In the genomic region with DNA sequence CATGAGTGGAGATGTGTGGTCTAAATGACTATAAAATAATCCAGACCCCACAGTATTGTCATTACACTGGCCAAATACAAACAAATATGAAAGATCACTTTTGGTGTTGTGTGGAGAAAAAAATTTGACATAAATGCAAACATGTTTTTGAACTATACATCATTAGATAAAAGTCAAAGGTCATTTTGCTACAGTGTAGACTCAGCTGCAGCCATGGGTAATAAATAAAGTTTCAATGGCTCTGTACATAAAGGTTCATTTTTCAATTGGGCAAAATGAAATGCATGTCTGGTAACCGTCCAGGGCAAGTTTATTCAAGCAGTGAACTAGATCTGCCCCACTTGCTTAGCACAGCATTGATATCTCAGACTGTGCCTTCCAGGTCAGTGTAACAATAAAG, we compare ENCODE assay signal across 23 mouse cellular contexts.
DNase-seq lines count a peak whose midpoint lies in the region; ATAC-seq and TF ChIP-seq lines count a peak whose summit lies in the region.
"Had no signal": no experiment of that assay in that cellular context is flagged by ENCODE, and none has a peak within 500 bp of the region (broad histone marks: within the 10 kb centered on the region; RNA-seq: fewer than 3 reads in every experiment).

No protein-coding gene starts in this region.

- no peak overlapping the region for H3K9ac ChIP-seq in lung, embryonic 14.5 days
- H3K9ac ChIP-seq in lung, embryonic 16.5 days (ENCODE audit: low read length) = no peak overlapping the region
- H3K9ac ChIP-seq: embryonic facial prominence, embryonic 13.5 days; embryonic facial prominence, embryonic 15.5 days; forebrain, embryonic 12.5 days had no signal

- H3K36me3 ChIP-seq in lung, embryonic 14.5 days (ENCODE audit: insufficient read depth) = no peaks in the 10 kb centered on the region
- H3K36me3 ChIP-seq in lung, embryonic 16.5 days (ENCODE audit: control insufficient read depth, insufficient read depth, low read length) = no peaks in the 10 kb centered on the region
- H3K36me3 ChIP-seq: embryonic facial prominence, embryonic 13.5 days; embryonic facial prominence, embryonic 15.5 days; forebrain, embryonic 10.5 days; forebrain, embryonic 12.5 days had no signal

- no peaks in the 10 kb centered on the region for H3K27me3 ChIP-seq in lung, embryonic 14.5 days (ENCODE audit: insufficient read depth, low read length)
- H3K27me3 ChIP-seq in lung, embryonic 16.5 days (ENCODE audit: control insufficient read depth, insufficient read depth, low read depth, low read length) = no peaks in the 10 kb centered on the region
- H3K27me3 ChIP-seq: embryonic facial prominence, embryonic 13.5 days; embryonic facial prominence, embryonic 15.5 days; forebrain, embryonic 12.5 days had no signal

- ATAC-seq in lung, embryonic 14.5 days (ENCODE audit: insufficient read depth) = peak; percentile 74
- peak; percentile 68 for ATAC-seq in lung, embryonic 16.5 days (ENCODE audit: low read depth)
- ATAC-seq: forebrain, embryonic 14.5 days; forebrain, embryonic 16.5 days had no signal

- peak; percentile 48 for DNase-seq in lung, embryonic 14.5 days
- no peak for DNase-seq in lung, postnatal 10 days
- DNase-seq in lung, postnatal 4 days = no peak
- DNase-seq in adrenal gland, adult (ENCODE audit: inconsistent age in 2 of 2, low spot score in 1 of 2) = no peak
- DNase-seq: adrenal gland, adult 8-10 months; adrenal gland, postnatal 14 days; adrenal gland, postnatal 36 days; cerebellum, adult 11 months; cerebellum, adult 18-20 months; cerebellum, adult 8-10 months; cerebellum, adult 9-11 months; cerebellum, postnatal 14 days; cerebellum, postnatal 36 days; embryo, embryonic 11 days had no signal

- 19% methylated on average over 1 of the region's 1 CpGs for WGBS in lung, embryonic 14.5 days
- 37% methylated on average over 1 of the region's 1 CpGs for WGBS in lung, embryonic 16.5 days

- H3K4me2 ChIP-seq in lung, embryonic 14.5 days = no peak overlapping the region
- H3K4me2 ChIP-seq in lung, embryonic 16.5 days (ENCODE audit: low read depth, low read length) = no peak overlapping the region
- H3K4me2 ChIP-seq: embryonic facial prominence, embryonic 13.5 days; embryonic facial prominence, embryonic 15.5 days; forebrain, embryonic 12.5 days had no signal

- H3K4me3 ChIP-seq in lung, embryonic 14.5 days (ENCODE audit: low read depth, low read length) = no peak overlapping the region
- H3K4me3 ChIP-seq in lung, embryonic 16.5 days (ENCODE audit: low read length) = no peak overlapping the region
- H3K4me3 ChIP-seq in brown adipose tissue, adult 24 weeks (ENCODE audit: insufficient read depth, low read depth, low read length) = no peak overlapping the region
- H3K4me3 ChIP-seq: embryonic facial prominence, embryonic 13.5 days; embryonic facial prominence, embryonic 15.5 days; erythroblast, embryonic 14.5 days; forebrain, embryonic 10.5 days; forebrain, embryonic 12.5 days had no signal

- no peaks in the 10 kb centered on the region for H3K4me1 ChIP-seq in lung, embryonic 14.5 days (ENCODE audit: insufficient read depth)
- no peaks in the 10 kb centered on the region for H3K4me1 ChIP-seq in lung, embryonic 16.5 days (replicated peaks; ENCODE audit: control insufficient read depth, insufficient read depth, low read length)
- peaks cover 12% of the 10 kb centered on the region for H3K4me1 ChIP-seq in brown adipose tissue, adult 24 weeks (ENCODE audit: control insufficient read depth, insufficient read depth, insufficient read length, low read length)
- H3K4me1 ChIP-seq: forebrain, embryonic 10.5 days; forebrain, embryonic 12.5 days had no signal

- no peak for TF ChIP-seq CTCF in lung, embryonic 14.5 days (IDR thresholded peaks at IDR 0.05; ENCODE audit: low read depth)

- no peaks in the 10 kb centered on the region for H3K9me3 ChIP-seq in lung, embryonic 14.5 days (ENCODE audit: low read depth, low read length)
- H3K9me3 ChIP-seq in lung, embryonic 16.5 days (ENCODE audit: control insufficient read depth, low read length) = no peaks in the 10 kb centered on the region
- H3K9me3 ChIP-seq: embryonic facial prominence, embryonic 13.5 days; embryonic facial prominence, embryonic 15.5 days; forebrain, embryonic 10.5 days; forebrain, embryonic 12.5 days had no signal

- H3K27ac ChIP-seq in lung, embryonic 14.5 days (ENCODE audit: low read depth) = no peak overlapping the region
- no peak overlapping the region for H3K27ac ChIP-seq in lung, embryonic 16.5 days (ENCODE audit: low read length)
- peak overlapping the region; percentile 5; the same call in 1 of the 2 replicates for H3K27ac ChIP-seq in brown adipose tissue, adult 24 weeks (replicated peaks; ENCODE audit: low read depth, low read length)
- H3K27ac ChIP-seq: embryonic facial prominence, embryonic 13.5 days; embryonic facial prominence, embryonic 15.5 days; forebrain, embryonic 10.5 days; forebrain, embryonic 12.5 days had no signal
